Mouse (Mus musculus): ENCODE measurements around the gene Nid1. TPM values are rescaled to one million over a fixed set of nuclear protein-coding genes. Genes with fewer than 3 reads are reported as not detected.

The Nid1 gene
- total RNA-seq, 2 experiments from 2014 or later = 2.7 to 2.9 TPM

DNA sequence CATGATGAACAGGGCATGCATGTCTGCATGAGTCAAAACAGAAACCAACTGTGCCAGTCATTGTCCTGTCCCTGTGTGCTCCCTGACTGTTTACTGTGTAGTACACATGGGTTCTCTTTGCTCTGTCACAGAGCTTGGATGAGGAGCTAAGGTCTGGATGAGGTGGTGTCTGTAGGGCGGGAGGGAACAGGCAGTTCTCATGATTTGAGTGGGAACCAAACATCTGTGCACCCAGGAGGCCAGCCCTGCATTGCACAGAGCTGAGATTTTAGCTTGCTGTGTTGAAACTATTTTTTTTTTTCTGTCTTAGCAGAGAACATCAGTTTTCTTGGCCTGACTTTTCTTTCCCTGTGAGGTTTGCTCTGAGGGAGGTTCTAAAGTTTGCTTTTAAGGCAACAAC lies 50.5 kb downstream of the Nid1 start:
- DNase-seq (ENCODE audit: low spot score in 2 of 2) = peak in 1 of 2 experiments; percentile 23

DNA sequence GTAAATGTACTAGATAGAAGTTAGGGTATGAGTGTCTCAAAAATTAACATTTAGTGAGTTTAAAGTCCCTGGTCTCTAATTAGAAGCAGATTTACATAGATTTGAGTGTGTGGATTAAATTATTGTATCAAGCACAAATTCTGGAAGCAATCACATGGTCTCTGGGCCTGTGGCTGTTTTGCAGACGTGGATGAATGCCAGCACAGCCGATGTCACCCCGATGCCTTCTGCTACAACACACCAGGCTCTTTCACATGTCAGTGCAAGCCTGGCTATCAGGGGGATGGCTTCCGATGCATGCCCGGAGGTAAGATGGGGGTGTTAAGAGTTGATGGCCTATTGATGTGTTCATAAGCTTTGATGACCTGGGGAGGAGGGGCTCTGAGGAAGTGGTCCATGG lies 52.5 kb downstream of the Nid1 start:
- DNase-seq (ENCODE audit: low spot score in 2 of 2) = no peak

DNA sequence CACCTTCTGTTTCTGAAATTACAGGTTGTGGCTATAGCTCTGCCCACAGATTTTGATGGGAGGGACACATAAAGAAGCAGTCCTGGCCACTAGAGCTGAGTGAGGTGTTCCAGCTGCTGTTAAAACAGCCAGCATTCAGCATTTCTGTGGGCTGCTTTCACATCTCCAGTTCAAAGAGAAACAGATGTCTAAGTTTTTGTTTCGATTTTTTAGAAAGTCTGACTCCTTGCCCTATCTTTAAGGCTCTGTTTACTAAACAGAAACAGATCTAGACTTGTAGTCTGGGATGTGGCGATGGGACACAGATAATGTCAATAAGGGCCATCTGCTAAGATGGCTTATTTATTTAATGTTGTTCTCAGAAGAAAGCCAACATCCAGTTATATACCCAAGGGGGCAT lies 54.8 kb downstream of the Nid1 start:
- DNase-seq (ENCODE audit: low spot score in 2 of 2) = no peak

DNA sequence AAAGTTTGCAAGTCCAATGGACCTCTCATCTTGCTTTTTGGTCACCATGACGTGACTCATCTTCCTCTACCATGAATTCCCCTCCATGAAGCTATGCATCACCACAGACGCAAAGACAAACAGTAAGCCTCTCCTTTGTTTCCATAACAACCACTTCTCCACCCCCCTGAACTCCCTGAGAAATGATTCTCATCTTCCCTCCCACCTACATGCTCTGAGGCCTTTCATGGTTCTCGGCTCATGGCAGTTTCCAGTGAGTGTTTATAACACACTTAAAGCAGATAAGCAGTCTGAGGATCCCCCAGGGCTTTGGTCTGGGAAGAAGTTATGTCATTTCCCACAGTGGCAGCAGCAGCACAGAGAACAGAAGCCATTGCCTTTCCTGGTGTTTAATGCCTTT lies 56.2 kb downstream of the Nid1 start:
- no peak for DNase-seq (ENCODE audit: low spot score in 2 of 2)

DNA sequence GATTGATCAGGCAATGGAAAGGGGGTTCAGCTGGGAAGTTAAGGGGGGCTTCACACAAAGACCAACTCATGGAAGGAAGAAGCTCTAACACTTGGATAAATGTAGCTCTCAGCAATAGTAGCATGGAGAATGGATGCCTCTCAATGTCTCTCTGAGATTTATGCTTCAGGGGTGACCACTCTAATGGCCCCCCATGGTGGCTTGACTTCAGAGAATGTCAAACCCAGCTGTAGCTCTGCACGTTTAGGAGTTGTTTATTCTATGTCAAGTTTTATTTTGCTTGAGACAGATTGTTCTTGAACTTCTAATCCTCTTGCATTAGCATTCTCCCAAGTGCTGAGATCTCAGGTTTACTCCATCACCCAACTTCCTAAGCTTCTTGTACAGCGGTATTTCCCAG lies 60.7 kb downstream of the Nid1 start:
- no peak for DNase-seq (ENCODE audit: low spot score in 2 of 2)

DNA sequence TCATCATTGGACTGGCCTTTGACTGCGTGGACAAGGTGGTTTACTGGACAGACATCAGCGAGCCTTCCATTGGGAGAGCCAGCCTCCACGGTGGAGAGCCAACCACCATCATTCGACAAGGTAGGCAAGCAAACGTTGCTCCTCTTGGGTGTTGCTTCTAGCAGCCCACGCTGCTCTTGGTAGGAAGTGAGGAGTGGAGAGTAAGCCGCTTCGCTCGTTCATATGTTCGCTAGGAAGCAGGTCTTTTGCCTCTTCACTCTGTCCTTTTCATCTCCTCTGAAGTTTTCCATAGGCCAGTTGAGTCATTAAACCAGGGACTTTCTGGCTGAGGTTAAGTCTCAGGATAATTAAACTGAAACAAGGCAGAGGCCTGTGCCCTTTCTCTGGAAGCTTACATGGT lies 65.1 kb downstream of the Nid1 start:
- no peak for DNase-seq (ENCODE audit: low spot score in 2 of 2)

DNA sequence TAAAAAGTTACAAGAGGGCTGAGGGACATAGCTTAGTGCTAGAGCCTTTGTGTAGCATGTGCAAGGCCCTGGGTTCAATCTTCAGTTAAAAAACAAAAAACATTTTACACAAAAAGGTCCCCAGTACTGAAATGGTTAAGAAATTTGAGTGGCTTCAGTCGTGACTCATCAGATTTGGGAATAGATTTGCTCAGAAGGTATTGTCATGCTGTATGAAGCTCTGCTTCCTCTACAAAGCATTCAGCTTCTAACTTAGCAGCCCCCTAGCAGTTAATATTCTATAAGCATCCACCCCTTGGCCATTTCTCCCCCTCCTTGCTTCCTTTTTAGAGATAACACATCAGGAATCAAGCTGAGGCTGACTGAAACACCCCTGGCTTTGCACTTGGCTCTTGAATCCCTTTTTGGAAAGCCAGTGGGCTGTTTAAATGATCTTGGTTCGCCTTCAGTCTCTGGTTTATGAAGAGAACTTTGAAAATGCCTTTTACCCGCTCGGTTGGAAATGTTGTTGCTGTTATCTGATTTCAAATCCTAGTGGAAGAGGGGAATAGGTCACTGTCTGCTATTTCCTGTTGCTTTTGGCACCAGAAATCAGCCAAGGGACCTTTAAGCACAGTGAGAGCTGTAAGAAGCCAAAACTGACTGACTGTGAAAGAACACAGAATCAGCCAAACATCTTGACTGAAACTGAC lies 66.5 kb downstream of the Nid1 start:
- DNase-seq (ENCODE audit: low spot score in 2 of 2) = no peak

DNA sequence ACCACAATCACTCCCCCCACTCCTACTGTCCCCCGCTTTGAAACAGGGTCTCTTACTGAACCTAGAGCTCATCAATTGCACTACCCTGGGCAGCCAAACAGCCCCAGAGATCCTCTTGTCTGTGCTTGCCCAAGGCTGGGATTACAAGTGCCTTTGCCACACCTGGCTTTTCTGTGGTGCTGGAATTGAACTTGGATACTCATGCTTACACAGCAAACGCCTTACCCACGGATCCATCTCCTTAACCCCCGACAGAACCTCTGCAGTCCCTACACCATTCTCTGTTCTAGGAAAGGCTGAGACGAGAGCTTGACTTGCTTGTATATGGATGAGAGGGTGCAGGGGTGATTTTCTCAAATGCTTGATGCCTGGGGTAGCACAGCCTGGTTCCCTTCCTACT lies 67.7 kb downstream of the Nid1 start:
- no peak for DNase-seq (ENCODE audit: low spot score in 2 of 2)

DNA sequence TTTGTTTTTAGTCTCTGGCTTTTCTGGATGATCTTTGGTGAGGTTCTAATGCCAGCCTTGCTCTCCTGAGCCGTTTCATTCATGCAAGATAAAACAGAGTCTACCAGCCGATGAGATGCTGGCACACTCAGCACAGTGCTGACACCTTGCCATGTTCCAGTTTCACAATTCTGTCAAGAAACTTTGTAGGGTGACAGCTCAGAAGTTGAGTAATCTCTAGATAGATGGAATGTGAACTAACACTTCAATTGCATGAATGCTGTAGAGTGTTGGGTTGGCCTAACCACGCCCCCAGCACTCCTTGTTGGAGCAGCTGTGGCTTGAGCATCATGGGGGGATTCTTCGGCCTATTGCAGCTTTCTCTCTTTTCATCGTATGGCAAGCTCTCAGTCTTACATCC lies 69.2 kb downstream of the Nid1 start:
- DNase-seq (ENCODE audit: low spot score in 2 of 2) = no peak

DNA sequence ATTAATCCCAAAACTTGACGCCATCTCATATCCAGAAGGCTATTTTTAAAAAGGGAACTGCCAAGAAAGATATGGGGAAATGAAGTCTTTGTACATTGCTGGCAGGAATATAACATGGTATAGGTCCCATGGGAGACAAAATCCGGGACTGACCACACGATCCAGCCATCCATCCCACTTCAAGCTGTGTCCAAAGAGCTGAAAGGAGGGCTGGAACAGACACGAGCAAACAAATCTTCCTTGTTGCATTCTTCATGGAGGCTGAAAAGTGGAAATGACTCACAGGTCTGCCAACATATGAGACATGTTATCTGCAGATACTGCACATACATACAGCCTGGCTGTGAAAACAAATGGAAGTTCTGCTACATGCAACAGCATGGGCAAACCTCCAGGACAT lies 77.5 kb downstream of the Nid1 start:
- DNase-seq (ENCODE audit: low spot score in 2 of 2) = no peak

DNA sequence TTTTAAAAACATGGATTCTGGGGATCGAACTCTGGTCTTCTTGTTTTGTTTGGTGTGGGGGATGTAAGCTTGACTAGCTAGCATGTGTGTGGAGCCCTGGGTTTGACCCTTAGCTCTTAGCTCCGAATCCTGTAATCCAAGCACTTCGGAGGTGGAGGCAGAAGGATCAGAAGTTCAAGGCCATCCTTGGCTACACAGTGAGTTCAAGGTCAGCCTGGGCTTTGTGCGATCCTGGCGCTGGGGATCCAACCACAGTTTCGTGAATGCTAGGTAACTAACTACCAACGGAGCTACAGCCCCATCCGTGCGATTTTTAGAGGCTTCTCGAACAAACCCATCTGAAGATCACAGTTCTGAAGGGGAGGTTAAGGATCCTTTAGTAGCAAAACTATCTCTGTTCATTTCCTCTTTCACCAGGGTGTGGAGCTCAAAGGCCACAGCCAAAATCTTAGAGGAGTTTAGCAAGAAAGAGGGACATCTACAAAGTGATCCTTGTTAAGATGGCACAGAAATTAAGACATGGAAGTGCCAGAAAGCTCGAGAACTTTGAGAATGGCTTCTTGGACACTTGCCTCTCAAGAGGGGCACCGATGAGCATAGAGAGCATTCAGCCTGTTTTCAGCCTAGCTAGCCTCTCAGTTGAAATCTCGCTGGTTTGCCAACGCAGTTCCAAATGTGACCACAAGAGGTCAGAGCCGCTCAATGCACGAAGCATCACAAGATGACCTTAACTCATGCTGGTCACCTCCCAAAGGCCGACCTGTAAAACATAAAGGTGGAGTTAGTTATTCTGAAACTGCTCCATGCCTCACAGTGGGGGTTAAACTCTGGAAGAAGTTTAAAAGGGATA lies 79.2 kb downstream of the Nid1 start:
- peak; percentile 67 to 90 for DNase-seq (ENCODE audit: low spot score in 2 of 2)

DNA sequence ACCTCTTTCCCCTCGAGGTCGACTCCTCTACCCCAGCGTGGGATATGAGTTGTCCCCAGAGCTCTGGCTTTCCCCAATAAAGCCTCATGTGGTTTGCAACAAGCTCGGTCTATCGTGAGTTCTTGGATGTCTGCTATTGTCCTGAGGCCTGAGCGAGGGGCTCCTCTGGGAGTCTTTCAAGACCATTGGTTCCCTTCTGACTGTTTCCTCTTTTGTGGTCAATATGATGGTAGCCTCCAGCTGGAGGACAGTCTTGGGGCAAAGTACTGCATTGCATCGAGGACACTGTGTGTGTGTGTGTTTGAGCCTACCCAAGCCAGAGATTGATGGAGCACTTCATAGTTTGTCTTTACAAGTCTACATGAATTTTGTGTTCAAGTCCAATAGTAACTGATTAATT lies 80.8 kb downstream of the Nid1 start:
- no peak for DNase-seq (ENCODE audit: low spot score in 2 of 2)

DNA sequence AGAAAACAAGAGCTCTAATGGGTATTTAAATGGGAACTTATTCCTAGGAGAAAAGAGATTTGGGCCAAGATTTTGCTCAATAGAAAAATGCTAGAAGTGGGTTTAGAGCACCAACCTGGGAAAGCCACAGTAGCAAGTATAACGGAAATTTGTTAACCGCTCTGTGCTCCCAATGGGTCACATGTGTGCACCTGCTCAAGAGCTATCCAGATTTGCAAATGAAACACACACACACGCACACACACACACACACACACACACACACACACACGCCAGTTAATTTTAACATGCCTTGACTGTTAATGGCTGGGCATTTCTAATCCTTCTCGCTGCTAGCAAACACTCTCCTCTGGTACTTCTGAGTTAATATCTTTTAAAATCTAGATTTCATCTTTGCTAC lies 83.1 kb downstream of the Nid1 start:
- no peak for DNase-seq (ENCODE audit: low spot score in 2 of 2)

DNA sequence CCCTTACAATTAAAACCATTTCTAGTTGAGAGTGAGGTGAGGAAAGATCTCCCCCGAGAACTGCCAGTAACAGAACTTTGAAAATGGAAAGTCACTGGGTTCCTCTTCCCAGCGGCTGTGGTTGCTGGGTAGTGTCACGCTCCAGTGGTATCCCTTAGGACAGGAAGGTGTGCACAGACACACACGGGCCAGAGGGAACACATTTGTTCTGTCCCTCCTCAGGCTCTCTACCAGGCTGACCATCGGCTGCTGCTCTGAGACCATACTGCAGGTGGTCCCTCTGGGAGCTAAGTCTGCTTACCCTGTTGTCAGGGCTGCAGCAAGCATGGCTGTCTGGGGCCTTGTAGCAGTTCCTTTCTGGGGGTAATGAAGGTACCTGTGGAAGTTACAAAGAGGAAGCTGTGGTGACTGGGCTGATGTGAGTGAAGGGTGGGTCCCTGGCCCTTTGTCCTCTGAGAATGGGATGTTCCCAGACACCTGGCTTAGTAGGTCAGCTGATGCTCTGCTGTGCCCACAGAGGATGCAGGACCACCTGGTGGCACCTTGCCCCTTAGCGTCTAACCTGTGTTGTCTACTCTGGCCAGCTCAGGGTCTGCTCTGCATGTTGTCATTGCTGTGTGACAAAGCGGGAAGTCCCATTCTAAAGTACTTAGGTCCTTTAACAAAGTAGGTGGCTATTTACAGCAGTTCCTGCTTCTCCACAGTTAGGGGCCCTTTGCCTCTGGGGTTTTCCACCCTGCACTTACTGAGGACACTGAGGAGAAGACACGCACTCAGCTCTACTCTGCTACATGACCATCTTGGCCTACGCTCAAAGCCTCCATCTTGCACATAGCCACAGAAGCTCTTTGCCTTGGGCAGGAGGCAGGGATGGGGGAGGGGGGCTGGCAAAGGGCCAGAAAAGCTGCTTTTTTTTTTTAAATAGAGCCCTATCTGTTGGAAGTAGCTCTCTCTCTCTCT lies 86.6 kb downstream of the Nid1 start:
- no peak for DNase-seq (ENCODE audit: low spot score in 2 of 2)

DNA sequence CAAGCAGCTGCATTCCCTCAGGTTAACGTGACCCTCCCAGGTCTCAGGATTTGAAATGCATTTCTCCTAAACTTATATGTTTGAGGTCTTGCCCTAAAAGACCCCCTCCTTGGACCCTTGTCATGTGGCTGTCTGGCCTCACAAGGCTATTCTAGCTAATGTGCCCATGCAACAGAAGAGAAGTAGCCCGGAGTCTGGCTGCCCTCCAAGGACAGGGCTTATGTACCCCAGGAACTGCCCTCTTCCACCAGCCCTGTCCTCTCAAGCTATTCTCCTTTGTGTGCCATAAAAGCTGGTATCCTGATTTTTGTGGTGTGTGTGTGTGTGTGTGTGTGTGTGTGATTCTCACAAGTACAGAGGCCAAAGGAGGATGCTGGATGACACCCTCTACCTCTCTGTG lies 87.9 kb downstream of the Nid1 start:
- no peak for DNase-seq (ENCODE audit: low spot score in 2 of 2)

DNA sequence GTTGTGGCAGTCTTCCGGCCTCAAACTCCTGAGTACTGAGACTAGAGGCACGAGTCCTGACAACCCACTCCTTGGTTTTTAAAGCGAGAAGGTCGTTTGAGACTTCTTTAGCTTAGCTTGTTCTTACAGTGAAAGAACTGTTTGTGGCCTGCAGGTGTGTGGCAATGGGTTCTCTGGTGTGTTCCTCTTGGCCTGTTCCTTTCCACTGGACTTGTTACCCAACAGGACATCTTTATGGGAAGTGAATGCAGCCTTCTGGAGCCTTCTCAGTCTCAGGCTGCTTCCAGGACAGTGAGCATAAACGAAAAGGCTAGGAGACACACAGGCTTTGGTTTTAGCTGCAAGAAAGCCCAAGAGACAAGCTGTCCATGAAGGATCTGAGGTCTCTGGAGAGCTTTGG lies 88.5 kb downstream of the Nid1 start:
- DNase-seq (ENCODE audit: low spot score in 2 of 2) = no peak

DNA sequence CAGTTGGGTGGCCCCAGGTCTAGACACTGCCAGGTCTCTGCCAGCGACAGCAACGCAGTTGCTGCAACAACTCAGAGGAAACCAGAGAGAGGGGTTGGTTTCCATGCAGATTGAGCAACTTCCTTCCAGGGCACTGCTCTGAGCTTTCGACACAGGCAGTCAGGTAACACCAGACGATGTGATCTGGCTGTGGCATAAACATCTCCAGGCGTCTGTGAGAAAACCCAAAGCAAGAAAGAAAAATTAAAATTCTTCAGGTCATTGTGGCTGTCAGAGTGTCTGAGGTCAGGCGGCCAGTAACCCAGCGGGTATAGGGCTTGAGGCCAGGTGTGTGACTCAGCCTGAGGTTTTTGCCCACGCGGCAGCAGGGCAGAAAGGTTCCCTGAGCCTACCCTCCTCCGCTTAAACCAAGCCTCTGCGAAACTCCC lies 91.8 kb downstream of the Nid1 start:
- no peak for DNase-seq (ENCODE audit: low spot score in 2 of 2)

DNA sequence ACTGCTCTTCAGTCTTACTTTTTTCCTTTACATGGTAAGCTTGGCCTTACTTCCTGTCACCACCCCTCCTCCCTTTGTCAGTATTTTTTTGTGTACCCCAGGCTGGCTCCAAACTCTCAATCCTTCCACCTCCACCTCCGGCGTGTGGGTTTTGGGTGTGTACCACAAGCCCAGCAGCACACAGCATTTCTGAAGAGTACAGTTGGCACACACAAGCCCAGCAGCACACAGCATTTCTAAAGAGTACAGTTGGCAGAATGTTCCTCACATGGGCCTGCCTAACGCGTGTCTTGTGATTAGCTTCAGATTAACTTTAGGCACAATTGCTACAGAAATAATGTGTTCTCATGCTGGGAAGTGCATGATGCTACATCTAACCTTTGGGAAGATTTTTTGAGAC lies 93.6 kb downstream of the Nid1 start:
- DNase-seq (ENCODE audit: low spot score in 2 of 2) = no peak

DNA sequence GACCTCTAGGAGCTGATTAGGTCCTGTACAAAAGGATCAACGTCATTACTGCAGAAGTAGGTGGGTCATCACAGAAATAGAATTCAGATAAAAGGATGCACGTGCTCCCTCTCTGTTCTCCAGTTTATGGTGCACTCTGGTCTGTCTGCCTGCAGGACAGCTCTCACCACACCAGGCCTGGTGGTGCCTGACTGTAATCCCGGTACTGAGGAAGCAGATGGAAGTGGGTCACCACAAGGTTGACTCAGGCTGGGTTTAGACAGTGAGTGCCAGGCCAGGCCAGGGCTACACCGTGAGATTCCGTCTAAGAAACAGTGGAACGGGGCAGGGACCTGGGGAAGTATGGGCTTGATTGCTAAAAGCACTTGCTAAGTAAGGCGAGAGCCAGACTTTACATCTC lies 94.6 kb downstream of the Nid1 start:
- no peak for DNase-seq (ENCODE audit: low spot score in 2 of 2)

DNA sequence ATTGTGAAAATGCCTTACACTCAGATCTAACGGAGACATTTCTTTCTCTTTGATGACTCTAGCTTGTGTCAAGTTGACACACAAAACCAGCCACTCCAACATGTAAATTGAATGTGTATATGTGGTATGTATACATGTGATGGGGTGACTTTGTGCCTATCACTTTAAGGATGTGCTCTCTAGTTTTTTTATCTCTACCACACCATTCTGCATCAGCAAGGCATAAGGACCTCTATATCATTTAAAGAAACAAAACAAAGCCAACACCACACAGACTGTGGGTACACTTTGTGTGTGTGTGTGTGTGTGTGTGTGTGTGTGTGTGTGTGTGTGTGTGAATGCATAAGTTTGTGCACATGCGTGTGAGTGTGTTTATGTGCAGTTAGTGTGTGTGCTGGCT lies 99.2 kb downstream of the Nid1 start:
- DNase-seq (ENCODE audit: low spot score in 2 of 2) = no peak

DNA sequence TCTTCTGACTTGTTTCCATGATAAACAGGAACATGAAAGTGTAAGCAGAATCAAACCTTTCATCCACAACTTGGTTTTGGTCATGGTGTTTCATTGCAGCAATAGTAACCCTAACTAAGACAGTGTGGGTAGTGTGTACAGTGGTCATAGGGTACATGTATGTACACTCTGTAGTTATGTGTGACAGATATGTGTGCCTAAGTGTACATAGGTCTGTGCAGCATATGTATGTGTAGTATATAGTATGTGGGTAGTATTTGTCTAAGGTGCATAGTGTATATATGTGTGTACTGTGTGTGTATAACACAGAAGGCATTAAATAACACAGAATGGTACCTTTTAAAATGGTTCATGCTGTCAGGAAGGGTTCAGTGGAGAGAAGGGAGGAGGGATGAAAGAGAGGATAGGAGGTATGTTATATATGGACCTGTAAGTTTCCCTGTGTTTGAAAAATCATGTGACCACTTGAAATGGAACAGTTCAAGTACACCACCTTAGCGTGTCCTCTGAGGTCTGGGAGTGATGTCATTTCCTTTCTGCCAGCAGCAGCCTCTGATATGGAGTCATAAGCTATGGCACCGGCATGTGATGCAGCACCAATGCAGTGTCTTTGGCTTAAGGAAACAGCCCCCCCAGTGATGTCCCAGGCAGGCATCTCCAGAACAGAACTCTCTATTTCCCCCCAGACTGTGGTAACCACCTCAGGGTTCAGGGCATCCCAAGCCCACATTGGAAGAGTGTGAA lies 100.1 kb downstream of the Nid1 start:
- no peak for DNase-seq (ENCODE audit: low spot score in 2 of 2)
